Mouse (Mus musculus) urinary bladder, adult 2 months (tissue): ENCODE measurements at regions not wholly inside any gene's neighbourhood (a gene's known extent, or its start where the extent isn't known, plus 50 kb on each side); places are given as distances from the start of the nearest gene placed in this dataset.
A peak's percentile ranks its signal among the peaks of the same experiment; 100 is the strongest.

ENCODE experiments used
- DNase-seq: peaks from one replicate; pipeline ENCODE4 v3.0.0; 2022; ENCODE audit warnings: low spot score

DNA sequence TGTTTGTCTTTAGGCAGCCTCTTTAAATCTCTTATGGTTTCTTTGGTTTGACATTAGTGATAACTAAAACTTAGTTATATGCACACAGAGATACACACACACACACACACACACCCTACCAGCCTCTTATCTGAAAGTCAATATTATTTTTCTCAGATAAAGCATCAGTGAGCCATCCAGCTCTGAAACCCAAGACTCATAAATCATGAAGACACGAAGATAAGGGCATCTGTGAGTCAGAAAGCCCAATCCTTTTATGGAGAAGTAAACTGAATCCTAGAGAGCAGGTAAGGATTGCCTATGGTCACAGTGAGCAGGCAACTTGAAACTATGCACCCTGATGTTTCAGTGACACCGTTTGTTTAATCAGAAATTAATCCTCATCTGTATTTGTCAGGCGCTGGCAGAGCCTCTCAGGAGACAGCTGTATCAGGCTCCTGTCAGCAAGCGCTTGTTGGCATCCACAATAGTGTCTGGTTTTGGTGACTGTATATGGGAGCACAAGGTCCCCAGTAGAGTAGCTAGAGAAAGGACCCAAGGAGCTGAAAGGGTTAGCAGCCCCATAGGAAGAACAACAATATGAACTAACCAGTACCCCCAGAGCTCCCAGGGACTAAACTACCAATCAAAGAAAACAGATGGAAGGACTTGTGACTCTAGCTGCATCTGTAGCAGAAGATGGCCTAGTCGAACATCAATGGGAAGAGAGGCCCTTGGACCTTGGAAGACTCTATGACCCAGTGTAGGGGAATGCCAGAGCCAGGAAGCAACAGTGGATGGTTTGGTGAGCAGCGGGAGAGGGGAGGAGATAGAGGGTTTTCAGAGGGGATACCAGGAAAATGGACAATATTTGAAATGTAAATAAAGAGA lies 207.3 kb upstream of the Ank start:
- no peak for DNase-seq

DNA sequence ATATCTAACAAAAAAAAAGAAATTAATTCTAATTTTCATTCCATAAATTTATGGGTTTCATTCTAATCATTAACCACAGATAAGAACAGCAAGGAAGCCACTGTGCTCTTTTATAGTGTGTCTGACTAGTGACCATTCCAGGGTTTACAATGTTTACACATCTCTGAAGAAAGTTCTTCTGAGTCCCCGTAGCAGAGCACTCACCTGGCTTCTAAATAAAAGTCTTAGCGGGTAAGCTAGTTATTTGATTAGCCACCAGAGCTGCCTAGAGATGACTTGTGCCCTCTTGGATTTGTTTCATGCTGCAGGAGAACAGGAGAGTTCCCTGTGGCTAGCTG lies 206.7 kb upstream of the Ank start:
- no peak for DNase-seq

DNA sequence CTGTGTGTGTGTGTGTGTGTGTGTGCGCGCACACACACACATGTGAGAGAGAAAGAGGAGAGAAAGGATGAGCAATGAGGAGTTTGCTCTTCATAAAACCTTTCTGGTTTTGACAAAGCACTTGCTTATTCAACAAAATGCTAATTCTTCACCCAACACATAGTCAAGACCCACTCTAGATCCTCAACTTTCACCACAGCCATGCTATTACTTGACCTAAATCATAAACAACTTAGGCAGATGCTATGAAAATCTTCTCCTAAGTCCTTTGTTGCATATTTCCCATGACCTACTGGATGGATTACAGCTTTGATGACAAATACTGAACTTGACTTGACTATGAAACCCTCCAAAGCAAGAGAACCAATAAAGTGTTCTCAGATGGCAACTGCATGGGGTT lies 196.3 kb upstream of the Ank start:
- no peak for DNase-seq

DNA sequence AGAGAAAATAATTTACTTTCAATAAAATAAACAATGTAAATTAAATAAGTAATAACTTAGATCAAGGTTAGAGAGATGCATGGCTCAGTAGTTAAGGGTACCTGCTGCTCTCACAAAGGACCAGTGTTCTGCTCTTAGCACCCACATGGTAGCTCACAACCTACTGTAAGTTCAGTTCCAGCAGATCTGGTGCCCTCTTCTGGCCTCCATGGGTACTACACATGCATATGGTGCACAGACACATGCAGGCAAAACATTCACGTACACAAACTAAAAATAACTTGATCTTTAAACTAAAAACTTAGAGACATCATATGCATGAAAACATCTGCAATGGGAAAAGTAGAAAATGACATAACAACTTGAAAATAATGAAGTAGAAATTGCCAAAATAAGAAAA lies 184.2 kb upstream of the Ank start:
- no peak for DNase-seq

DNA sequence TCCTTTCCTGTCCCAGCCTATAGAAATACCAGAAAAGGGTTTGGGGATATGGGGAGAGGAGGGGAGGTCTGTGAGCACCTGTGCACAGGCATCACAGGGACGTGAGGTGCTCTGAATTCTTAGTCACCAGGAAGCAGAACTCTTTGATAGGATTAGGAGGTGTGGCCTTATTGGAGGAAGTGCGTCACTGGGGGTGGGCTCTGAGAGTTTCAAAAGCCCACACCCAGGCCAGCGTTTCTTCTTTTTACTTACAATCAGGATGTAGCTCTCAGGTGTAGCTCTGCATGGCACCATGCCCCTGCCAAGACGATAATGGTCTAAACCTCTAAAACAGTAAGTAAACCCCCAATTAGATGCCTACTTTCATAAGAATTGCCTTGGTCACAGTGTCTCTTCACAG lies 162.6 kb upstream of the Ank start:
- DNase-seq = no peak

DNA sequence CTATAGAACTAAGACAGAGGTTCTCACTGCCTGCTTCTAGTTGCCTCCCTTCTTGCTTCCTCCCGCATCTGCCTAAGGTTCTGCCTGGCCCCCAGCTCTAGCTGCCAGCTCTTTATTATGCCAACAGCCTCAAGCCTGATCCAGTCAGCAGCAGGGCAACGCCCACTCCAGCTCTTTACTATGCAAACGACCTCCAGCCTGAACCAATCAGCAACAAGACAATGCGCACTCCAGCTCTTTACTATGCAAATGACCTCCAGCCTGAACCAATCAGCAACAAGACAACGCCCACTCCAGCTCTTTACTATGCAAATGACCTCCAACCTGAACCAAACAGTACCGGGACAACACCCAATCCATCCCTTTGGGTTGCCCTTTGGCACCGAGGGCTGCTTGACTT lies 162.2 kb upstream of the Ank start:
- DNase-seq = no peak

DNA sequence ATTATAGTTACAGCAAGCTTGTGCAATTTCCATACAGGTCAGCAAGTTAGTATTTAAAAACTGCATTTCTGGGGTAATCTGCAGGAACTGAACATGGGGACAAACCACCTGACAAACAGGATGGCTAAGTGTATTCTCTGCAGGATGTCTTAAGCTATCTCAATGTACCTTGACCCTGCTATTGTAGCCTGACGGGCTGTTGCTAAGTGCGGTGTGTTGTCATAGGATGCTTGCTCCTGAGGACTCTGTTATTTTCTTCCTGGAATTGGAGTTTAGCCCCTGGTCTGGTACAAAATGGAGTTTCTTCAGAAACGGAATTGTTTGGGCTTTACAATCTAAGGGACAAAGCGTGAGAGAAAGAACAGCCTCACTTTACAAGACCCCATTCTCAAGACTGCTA lies 161.4 kb upstream of the Ank start:
- DNase-seq = no peak

DNA sequence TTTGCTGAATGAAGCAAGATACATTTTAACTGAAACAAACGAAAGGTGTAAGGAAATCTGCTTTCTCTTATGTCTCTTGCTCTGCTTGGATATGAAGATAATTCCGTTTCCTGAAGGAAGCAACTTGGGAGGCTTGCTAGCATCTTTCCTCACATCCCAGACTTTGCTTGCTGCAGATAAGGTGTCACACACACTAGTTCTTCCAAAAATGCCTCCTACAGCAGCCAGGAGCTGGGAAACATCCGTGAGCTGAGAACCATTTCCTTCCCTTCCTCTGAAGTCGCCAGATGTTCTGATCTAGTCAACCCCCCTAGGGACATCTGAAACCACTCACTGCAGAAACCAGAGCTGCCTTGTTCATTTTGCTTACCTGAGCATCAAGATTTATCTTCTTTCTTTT lies 157.8 kb upstream of the Ank start:
- DNase-seq = no peak

DNA sequence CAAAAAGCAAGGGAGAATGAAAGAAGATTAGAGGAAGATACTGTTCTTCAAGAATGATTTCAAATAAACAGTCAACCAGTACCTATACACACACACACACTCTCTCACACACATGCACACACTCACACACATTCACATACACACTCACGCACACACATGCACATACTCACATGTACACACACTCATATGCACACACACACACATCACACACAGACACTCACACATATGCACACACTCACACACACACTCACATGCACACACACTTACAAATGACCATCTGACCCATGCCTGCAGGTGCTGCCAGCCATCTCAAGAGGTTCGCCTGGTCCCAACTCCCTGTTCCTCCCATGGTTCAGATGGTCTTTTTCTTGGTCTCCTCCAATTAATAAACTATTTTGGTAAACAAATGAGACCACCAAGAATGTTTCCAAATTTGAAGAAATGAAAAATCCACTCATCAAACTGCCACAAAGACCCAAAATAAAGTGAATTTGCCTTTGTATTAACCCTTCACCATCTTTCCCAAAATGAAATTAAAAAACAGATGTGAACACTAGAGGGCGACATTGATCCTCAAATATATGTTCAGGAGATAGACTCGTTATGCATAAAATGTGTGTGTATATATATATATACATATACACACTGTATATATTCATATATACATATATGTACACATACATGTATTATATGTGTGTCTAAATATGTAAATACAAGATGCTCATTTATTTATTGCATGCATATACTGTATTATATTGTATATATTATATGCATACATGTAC lies 150.3 kb upstream of the Ank start:
- DNase-seq = no peak

DNA sequence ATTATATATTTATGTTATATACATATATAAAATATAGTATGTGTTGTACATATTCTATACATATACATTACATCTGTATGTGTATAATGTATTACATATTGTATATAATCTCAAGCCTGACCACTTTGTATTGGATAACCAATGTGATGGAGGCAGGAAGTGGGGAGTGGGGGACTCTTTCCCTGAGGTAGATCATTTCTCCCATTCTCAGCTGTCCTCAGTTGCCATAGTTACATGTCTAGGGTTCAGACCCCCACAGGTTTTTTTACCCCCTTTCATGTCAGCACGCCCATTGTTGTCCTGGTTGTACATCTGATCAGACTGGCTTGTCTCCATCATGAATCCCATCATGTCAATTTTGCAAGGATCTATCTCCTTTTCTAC lies 149.7 kb upstream of the Ank start:
- DNase-seq = no peak

DNA sequence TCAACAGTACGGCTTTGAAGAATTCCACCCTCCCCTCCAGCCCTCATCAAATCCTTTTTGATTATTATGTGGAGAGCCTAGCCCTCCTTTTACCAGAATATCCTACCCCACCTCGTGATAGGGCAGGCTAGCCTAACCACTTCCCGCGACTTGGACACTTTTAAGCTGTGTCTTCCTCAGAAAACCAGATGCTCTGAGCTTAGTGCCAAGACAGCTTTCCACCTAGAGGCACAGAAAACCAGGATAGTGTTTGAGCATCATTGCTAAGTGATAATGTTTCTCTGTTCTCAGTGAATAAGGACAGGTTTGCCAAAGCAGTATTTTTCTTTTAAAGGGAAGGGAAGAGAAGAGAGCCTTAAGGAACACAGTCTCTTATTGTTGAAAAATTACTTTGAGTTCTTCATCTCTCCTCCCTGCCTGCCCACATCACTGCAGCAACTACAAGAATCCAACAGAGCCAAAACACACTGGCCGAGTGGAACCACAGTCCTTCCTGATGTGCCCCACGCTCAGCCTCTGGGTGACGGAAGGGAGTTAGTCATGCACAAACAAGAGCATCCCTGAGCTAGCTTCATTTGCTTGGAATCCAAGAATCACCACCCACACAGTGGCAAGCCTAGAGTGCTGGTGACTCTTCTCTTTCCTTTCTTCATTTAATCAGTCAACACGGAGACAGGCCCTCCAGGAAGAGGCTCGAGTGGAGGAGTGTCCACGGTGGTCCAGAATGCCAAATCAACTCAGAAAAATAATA lies 144.4 kb upstream of the Ank start:
- no peak for DNase-seq

DNA sequence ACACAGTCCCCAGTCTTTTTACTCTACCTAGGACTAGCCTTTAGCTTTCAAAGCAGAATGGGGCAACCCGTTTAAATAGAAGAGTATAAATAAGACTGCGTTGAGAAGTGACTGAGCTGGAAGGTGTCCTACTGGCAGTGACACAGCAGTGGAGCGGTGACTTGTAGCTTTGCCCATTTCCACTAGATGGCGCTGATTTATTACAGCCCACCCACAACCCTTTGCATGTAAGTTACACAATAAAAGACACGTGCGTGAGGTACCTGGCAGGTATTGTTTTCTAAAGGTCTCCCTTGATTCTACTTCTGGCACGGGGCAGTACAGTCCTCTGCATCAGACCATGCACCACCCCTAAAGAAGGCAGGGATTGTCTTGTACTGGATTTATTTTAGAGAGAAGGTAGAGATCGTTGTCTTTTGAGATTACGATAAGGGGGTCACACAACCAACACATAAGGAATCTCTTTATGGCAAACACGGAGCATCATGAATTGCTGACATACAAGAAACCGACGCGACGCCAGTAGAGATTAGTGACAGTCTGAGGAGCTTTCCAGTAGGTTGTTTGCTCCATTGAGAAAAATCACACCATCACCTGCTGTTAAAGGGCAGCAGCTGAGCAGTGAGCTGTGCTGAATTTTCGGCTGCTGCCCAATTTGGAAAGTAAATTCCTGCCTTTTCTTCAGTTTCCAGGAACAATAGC lies 140.5 kb upstream of the Ank start:
- peak; percentile 28 for DNase-seq

DNA sequence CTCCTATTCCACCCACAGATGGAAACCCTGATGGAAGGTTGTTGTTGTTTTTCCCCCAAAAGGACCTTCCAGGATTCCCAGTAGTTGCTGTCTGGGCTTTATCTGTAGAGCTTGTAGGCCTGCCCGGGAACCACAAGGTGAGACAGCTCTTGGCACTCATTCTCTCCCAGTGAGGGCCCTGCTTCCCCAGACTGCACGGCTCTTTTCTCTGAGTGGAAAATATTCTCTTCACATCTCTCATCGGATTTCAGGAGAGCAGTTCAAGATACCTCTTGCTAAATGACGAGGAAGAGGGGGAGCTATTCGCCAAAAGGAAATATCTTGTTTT lies 140.0 kb upstream of the Ank start:
- DNase-seq = no peak

DNA sequence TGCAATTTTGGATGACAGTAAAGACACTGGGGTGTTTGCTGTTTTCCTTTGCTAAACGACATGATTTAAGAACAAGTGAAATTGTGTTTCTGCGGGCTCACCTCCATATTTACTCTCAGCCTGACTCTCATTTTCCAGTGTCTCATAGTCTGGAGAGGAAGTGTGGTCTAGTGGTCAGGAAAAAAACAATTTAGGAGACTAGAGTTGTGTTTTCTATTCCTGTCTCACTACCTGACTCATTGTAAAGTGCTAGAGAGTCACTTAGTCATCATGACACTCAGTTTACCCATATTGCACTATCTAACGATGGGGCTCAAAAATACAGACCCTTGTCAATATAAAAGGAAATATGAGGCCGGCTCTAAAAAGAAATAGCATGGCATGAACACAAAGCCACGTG lies 138.7 kb upstream of the Ank start:
- no peak for DNase-seq

DNA sequence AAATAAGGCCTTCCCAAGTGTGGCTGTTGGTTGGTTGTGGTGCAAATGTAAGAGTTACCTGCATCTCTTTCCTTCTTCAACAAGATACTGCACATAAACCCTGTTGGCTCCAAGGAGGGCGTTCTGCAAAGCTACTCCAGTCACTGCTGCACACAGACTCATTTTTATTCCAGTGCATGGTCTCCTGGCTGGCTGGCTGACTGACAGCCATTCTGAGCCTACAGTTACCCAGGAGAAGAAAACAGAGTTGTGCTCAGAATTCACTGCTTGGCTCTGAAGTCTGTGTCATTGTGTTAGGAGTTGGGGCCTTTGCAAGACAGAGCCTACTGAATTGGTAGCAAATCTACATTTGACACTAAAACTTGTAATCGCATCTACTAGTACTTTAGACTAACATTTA lies 138.0 kb upstream of the Ank start:
- no peak for DNase-seq

DNA sequence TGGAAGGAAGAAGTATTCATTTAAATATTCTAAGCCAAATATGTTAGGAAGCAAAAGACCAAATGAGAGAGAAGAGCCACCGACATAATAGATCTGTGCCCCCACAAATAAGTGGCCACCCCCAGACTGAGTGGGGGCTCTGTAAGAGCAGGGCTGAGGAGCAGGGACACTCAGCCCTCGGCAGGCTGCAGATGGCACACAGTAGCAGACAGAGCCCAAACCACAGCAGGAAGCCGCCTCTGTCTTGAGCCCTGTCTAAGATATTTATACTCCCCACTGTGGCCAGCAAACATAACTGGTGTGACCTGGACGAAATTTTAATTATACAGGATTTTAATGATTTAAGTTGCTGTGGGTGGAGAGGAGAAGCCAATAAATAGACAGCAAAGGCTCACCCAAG lies 126.4 kb upstream of the Ank start:
- DNase-seq = no peak

DNA sequence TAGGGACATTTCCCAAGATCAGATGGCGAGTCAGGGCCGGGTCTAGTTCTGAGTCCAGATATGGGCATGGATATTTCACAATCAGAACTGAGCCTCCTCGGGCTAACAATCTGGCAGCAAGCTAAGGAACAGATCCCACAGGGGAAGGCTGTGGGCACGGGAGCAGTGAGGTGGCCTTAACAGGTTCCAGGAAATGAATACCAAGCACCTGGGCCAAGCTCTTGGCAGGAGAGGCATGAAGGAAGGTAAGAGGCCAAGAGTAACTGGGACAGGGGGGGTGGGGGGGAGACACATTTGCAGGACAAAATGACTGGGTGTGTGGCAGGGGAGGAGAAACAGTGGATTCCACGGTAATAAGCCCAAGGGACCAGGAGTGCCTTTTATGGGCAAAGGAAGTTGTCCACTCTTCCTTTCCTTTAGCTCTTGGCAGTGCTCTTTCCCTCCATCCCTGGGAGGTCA lies 124.9 kb upstream of the Ank start:
- DNase-seq = no peak

DNA sequence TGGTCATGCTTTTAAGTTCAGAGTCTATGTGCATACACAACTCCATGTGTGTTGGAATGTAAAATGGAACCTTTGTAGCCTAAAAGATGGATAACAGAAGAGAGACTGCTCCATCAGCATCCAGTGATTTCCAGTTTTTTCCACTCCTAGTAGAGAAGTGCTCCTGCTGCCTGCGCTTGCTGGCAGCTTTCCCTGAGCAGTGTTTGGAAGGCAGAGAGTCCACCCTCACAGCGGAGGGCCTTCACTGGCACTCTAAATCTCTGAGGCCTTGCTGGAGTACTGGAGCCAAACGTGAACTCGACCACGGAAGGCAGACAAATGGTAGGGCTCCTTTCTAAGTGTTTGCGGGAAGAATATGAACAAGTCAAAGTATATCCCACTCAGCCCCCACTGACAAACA lies 108.0 kb upstream of the Ank start:
- no peak for DNase-seq

DNA sequence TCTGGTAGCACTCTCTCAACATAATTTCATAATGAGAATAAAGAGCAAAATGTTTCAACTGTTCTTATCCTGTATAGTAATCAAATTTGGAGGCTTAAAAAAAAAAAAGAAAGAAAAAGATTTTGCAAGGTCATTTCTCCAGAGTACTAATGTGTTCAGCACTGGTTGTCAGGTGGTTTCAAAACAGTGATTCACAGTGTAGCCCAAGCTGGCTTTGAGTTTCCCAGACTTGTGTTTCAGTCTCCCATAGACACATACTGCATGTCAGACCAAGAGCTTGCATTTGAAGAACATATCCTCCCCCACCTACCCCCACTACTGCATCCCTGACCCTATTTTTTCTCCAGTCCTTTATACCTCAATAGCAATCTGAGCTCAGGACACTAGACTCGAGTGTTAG lies 107.2 kb upstream of the Ank start:
- no peak for DNase-seq

DNA sequence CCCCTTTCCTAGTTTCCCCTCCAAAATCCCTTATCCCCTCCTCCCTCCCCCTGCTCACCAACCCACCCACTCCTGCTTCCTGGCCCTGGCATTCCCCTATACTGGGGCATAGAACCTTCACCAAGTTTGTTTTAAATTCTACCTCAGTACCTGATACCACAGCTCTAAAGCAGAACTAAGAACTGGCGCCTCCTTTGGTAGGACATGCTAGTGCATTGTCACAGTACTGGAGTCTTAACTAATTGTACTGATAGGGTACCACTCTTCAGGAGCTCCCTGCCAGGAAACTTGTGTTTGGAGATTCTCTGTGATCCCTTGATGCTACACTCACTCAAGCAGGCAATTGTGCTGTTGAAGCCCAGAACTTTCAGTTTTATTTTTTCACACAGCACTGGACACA lies 92.0 kb upstream of the Ank start:
- DNase-seq = no peak

DNA sequence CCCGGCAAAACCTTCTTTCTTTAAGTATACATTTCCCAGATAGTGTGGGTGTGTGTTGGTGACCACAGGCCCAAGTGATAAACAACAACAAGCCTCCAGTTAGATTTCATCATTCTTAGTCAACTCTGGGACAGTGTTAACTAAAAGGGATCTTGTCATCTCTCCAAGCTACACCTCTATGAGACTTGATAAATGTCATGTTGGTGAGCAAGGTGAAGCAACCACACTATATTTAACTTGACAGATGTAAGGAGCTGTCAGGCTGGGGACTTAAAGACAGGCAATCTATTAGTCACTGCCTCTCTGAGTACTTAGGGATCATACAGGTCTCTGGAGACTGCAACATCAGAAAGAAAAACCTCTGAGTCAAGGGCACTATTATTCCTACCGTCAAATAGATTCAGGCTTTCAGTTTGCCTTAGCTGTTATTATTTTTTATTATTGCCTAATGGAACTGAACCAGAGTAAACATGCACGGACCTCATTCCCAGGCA lies 87.8 kb upstream of the Ank start:
- DNase-seq = no peak

DNA sequence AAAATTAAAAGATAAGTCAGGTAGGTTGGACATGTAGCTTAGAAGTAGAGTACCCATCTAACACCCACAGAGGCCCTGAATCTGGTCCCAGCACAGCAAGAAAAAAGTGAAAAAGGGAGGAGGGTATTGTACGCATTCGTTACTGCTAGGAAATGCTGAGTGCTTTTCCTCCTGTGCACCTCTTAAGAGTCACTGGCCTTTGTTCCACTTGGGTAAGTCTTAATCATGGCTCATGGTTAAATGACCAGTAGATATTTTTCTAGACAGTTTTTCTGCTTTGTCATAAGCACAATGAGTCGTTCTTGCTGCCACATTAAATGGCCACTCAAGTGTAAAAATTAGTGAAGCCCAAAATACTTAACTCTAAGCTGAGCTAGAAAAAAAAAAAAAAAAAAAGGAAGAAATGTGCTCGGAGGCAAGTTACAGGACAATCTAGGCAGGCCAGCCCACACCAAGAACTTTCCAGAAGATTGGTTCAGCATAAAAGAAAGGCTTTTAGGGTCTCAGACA lies 86.0 kb upstream of the Ank start:
- DNase-seq = no peak
